Mouse (Mus musculus): ENCODE measurements around the gene Xrcc1.
"Not testable (repeated sequence)": the region's sequence is repeated elsewhere in the genome, so short reads cannot be mapped to it uniquely, and the experiment has no call there.

Xrcc1 gene

GRCm38 (mm10) chr7:24600941-24601597, 55.0 kb downstream of the Xrcc1 start:
- DNase-seq (ENCODE audit: low spot score in 2 of 2) = peak; percentile 89 to 96

DNA sequence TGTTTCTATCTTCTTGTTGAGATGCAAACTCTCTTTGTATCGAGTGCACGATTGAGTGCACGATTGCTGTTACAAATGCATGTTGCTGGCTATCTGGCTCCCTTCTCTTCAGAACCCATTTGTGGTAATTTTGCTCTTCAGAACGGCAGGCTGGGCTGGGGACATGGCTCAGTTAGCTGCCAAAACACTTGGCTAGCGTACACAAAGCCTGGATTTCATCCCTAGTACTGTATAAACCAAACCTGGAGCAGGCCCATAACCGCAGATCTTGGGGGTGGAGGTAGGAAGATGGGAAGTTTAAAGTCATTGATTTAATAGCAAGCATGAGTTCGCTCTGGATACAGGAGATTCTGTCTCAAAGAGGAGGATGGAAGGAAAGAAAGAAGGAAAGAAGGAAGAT, 59.5 kb downstream of the Xrcc1 start:
- DNase-seq (ENCODE audit: low spot score in 2 of 2) = no peak

- DNase-seq (ENCODE audit: low spot score in 2 of 2) = no peak
Observed at GRCm38 (mm10) chr7:24606046-24606445, 60.0 kb downstream of the Xrcc1 start.

- DNase-seq (ENCODE audit: low spot score in 2 of 2) = peak in 1 of 2 experiments; percentile 74
Observed at GRCm38 (mm10) chr7:24608017-24608416, 61.9 kb downstream of the Xrcc1 start.

- DNase-seq (ENCODE audit: low spot score in 2 of 2) = no peak
Observed at GRCm38 (mm10) chr7:24608561-24608960, 62.5 kb downstream of the Xrcc1 start.

- DNase-seq (ENCODE audit: low spot score in 2 of 2) = peak; percentile 41 to 48
Observed at GRCm38 (mm10) chr7:24610144-24610878, 64.2 kb downstream of the Xrcc1 start, which contains the start of gene Phldb3. TSS of gene Phldb3 (plus strand) at chr7:24610763.

- DNase-seq (ENCODE audit: low spot score in 2 of 2) = peak; percentile 95
Observed at GRCm38 (mm10) chr7:24610879-24611494, 64.9 kb downstream of the Xrcc1 start.

- DNase-seq (ENCODE audit: low spot score in 2 of 2) = no peak
Observed at GRCm38 (mm10) chr7:24611709-24612108, 65.6 kb downstream of the Xrcc1 start.

- DNase-seq (ENCODE audit: low spot score in 2 of 2) = no peak
Observed at GRCm38 (mm10) chr7:24612308-24612910, 66.3 kb downstream of the Xrcc1 start.

DNA sequence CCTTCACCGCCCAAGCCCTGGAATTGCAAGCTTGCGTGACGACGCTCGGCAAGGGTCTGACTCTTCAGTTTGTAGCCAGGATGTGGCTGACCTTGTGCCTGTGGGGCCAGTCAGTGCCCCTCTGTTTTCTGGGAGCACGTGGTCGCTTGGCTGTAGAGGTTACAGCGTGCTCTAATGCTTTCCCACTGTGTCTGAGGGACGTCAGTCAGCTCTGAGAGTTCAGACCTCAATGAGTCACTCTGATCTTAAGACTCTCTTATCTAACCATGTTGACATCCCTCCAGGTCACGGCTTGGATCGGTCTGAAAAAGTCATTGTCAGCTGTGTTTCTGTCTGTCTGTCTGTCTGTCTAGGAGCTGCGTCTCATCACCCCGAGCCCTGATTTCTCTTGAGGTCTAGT, 68.7 kb downstream of the Xrcc1 start:
- no peak for DNase-seq (ENCODE audit: low spot score in 2 of 2)

DNA sequence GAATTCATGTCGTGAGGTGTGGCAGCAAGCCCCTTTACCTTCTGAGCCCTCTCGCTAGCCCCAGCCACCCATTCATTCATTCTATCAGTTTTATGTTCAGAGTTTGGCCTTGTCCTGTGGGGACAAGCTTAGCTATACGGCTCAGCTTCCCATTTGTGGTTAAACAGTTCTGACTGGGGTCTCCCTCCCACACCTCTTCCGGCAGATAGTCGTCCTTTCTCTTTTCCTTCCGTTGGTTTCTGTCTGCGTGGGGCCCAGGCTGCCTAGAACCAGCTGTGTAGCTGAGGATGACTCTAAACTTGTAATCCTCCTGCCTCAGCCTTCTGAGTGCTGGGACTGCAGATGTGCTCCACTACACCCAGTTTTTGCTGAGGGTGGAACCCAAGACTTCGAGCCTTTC, 71.7 kb downstream of the Xrcc1 start:
- no peak for DNase-seq (ENCODE audit: low spot score in 2 of 2)

GRCm38 (mm10) chr7:24618374-24618773, 72.3 kb downstream of the Xrcc1 start:
- DNase-seq (ENCODE audit: low spot score in 2 of 2) = not testable (repeated sequence)

DNA sequence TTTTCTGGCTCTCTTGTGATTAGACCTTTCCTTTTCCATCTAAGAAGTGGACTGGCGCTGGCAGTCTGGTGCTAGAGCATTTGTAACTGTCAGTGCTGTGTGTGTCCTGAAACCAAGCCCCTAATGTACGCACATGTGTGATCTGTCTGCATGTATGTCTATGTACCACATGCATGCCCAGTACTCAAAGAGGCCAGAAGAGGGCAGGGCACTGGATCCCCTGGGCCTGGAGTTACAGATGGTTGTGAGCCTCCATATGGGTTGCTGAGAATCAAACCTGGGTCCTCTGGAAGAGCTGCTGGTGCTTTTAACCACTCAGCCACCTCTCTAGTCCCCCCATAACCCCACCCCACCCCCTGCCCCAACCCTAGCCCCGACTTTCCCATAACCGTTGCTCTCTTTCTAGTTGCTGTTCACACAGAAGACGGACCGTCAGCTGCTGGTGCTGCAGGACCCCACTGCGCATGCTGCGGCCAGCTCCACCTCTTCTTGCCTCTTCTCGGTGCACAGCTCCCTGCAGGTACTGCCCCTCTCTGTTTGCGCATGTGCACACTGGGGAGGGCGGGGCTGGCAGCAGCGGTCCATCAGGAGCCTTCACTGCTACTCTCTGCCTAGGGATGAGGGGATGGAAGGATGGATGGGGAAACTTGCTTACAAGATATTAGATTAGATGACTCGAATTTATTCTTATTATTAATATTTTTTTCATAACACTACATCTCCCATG, 73.7 kb downstream of the Xrcc1 start:
- DNase-seq (ENCODE audit: low spot score in 2 of 2) = no peak

GRCm38 (mm10) chr7:24621193-24621592, 75.1 kb downstream of the Xrcc1 start:
- DNase-seq (ENCODE audit: low spot score in 2 of 2) = no peak

DNA sequence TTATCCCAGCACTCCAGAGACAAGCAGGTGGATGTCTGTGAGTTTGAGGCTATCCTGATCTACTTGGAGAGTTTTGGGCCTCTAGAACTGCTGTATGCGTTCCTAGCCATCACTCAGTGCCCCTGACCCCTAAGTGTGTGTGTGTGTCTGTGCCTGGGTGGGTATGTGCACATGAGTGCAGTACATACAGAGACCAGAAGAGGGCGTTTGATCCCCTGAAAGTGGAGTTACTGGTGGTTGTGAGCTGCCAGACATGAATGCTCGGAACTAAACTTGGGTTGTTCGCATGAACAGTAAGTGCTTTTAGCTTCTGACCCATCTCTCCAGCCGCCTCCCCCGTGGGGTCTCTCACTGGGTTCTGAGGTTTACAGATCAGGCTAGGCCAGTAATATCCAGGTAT, 76.9 kb downstream of the Xrcc1 start:
- no peak for DNase-seq (ENCODE audit: low spot score in 2 of 2)
